In the genomic region with DNA sequence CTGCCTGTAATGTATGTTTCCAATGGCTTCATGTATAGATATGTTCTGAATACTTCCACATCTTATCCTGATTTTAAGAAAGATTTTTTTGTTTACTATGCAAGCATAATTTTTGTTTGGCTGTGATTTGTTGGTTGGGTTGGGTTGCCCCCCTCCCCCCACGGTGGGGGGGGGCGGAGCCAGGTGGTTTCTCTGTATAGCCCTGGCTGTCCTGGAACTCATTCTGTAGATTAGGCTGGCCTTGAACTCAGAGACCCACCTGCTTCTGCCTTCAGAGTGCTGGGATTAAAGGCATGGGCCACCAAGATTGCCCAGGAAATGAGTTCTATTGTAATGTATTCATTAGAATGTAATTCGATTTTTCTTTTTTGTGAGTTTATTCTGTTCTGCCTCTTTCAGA, we compare ENCODE assay signal across 1 mouse cellular context.
TF ChIP-seq lines count a peak whose summit lies in the region.

No protein-coding gene starts in this region.

TF ChIP-seq in CH12.LX, 34 proteins besides CTCF, POLR2A, EP300 and RAD21 (continued from another document):
- no peak for TF ChIP-seq RCOR1 (conservative IDR thresholded peaks at IDR 0.05; ENCODE audit: low read depth, low read length)
